Mouse (Mus musculus) olfactory bulb, adult 2 months (tissue): ENCODE measurements around the gene Shkbp1.

ENCODE experiments used
- CTCF ChIP-seq: fragments of 200-500 bp; IDR thresholded peaks from 2 replicates; pipeline ENCODE4 v1.5.1; 2012; ENCODE audit warnings: low read depth, mild to moderate bottlenecking, low read length, moderate library complexity; ENCODE audit not compliant: insufficient read depth
- POLR2A ChIP-seq: fragments of 200-500 bp; IDR thresholded peaks from 2 replicates; pipeline ENCODE4 v1.6.1; 2012; ENCODE audit warnings: mild to moderate bottlenecking, low read depth, low read length, moderate library complexity; ENCODE audit not compliant: insufficient read depth

DNA sequence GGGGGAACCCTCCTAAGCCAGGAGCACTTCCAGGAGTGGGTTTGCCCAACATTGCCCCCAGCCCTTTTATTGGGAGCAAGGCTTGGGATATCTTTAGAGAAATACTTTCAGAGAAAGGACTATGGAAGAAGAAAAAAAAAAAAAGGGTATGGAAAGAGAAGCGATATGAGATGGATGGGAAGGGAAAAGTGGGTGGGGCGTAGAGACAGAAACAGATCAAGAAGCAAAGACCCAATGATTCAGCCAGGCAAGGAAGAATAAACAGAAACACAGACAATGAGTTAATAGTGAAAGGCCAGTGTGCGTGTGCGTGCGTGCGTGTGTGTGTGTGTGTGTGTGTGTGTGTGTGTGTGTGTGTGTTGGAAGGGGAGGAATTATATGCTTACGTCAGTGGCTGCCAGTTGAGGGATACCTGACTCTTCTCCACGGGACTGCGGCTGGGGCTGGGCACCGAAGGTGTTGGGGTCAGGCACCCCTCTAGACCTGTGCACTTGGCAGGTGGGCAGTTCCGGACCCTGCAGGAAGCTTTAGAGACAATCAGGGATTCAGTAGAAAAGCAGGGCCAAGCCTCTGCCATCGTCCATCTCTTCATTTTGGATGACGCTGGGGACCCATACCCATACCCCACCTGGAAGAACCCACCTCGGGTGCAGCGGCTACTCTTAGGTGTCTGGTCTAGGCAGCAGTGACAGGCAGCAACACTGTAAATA, 20.7 kb downstream of the Shkbp1 start:
- TF ChIP-seq POLR2A (no peak), CTCF (no peak)
